Mouse (Mus musculus) adipocyte (in vitro differentiated cells): ENCODE measurements around the gene Mrc1.

ENCODE experiments used
- DNase-seq: peaks from one replicate; pipeline ENCODE4 v3.0.0-alpha.2; 2016; ENCODE audit warnings: low spot score

Mrc1 gene

DNA sequence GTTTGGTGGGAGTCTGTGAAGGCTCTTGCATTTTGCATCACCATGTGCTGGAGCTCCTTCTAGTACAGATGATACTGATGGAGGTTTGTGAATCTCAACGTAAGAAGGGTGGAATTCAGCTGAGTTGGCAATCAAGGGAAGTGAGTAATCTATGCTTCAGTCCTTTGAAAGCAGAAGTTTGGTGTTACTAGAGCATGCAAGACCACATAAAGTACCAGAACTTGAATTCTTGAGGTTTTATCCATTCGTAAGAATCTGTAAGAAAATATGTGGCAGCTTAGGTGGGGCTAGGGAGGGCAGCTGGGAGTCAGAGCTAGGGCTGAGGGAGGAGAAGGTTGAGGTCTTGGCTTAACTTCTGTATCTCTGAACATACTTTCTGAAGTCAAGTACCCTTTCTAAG, 15.5 kb downstream of the Mrc1 start:
- DNase-seq, result no peak

- no peak for DNase-seq
Observed at GRCm38 (mm10) chr2:14249839-14250564, 20.8 kb downstream of the Mrc1 start.

GRCm38 (mm10) chr2:14251938-14252337, 22.7 kb downstream of the Mrc1 start:
- no peak for DNase-seq

DNA sequence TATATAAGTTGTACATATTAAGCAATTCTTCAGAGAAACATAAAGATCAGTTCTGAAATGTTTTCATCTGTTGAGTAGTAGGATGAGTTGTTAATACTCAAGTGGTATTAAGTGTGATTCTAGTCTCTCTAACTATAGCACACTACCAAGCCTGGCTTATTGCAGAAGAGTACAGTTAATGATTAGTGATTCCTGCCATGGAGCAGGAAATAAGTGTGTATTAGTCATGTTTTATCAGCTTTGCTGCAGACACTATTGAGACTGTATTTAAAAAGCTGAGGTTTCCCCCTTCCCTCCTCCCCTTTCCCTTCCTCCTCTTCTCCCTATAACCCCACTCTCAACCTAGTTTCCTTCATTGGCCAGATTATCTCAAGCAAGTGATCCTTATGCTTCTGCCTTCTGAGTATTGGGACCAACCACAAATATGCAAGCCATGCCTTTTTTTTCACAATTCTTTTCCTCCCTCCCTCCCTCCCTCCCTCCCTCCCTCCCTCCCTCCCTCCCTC, 29.2 kb downstream of the Mrc1 start:
- no peak for DNase-seq

GRCm38 (mm10) chr2:14262090-14262489, 32.9 kb downstream of the Mrc1 start:
- no peak for DNase-seq

DNA sequence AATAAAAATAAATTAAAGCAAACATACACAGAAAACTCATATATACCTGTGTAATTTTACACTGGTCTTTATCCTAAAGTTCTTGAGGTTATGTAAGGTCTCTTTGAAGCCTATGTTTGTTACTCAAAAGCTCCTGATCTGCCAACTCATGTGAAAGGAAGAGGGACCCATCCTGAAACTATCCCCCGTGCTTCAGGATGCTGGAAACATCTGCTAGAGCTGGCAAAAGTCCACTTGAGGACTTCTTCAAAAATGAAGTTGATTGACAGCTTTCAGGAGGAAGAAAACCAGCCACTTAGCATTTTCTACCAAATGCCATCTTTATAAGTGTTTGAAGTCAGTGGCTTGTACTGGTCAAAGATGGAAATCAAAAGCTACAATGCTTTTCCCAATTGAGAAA, 40.0 kb downstream of the Mrc1 start:
- DNase-seq, result no peak

- DNase-seq, result no peak
Observed at GRCm38 (mm10) chr2:14272088-14272487, 42.9 kb downstream of the Mrc1 start.

GRCm38 (mm10) chr2:14275796-14276195, 46.6 kb downstream of the Mrc1 start:
- no peak for DNase-seq

GRCm38 (mm10) chr2:14279256-14279655, 50.1 kb downstream of the Mrc1 start:
- DNase-seq, result no peak

- no peak for DNase-seq
Observed at GRCm38 (mm10) chr2:14279795-14280194, 50.6 kb downstream of the Mrc1 start.

- peak; percentile 93 for DNase-seq
Observed at GRCm38 (mm10) chr2:14295334-14295733, 66.1 kb downstream of the Mrc1 start.

GRCm38 (mm10) chr2:14312505-14313380, 83.6 kb downstream of the Mrc1 start:
- DNase-seq, result no peak

- no peak for DNase-seq
Observed at GRCm38 (mm10) chr2:14315113-14315512, 85.9 kb downstream of the Mrc1 start.

DNA sequence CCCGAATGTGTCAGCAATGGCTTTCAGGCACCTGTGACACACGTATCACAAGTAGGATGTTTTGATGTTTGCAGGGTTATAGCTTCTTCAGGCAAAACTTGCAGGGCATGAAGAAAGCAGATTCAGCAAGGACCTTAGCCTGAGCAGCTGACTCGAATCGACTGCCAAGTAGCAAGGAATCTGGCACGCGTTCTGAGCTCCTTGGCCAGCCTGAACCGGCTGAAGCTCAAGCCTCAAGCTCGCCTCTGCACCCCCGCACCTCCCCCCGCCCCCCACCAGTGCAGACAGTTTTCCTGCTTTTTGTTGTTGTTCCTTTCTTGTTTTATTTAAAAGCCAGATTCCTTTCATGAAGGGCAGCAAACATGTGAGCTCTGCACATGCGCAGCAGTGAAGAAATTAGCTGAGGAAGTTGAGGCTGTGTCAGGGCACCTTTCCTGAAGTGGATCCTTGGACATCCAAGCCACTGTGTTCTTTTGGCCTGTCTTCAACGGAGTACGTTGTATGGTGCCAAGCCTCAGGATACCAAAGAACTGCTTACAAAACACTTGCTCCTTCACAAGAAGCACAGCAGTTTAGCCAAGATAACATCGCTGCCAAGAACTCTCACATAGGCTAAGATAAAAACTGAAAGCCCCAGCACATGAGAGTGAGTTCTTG, 112.6 kb downstream of the Mrc1 start:
- peak; percentile 95 for DNase-seq

DNA sequence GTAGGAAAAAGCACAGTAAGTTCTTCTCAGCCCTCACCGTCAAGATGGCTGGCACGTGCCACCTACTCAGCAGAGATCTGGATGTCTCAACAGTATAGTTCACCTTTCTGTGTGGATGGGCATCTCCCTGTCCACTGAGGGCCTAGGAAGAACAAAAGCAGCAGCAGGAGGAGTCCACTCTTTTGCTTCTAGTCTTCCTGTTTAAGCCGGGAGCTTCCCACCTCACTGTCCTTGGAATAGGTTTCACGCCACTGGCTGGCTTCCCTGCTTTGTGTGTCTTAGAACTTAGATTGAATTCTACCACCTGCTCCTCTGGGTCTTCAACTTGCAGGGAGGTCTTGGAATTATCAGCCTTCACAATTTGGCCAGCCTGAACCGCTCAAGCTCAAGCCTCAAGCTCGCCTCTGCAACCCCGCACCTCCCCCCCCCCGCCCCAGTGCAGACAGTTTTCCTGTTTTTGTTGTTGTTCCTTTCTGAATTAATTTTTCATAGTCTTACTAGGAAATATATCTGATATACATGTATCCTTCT, 113.2 kb downstream of the Mrc1 start:
- no peak for DNase-seq
